Mouse (Mus musculus) hematopoietic stem cell, adult 5-6 weeks (primary cell): Measurements from ENCODE around the gene Fam234b. TPM values are rescaled to one million over a fixed set of nuclear protein-coding genes. Genes with fewer than 3 reads are reported as not detected.

Experiments used
- ATAC-seq, 2 experiments: fragments of 125-278 bp in 1 of 2; replicated peaks in 1 of 2; 2 replicates each; pipeline ENCODE4 v1.8.0; 2016 to 2017; ENCODE audit warnings: inconsistent platforms in 2 of 2, mild to moderate bottlenecking in 2 of 2, moderate number of reproducible peaks in 2 of 2, low read depth in 1 of 2, moderate TSS enrichment in 1 of 2; ENCODE audit not compliant: low FRiP score in 2 of 2, poor library complexity in 2 of 2, severe bottlenecking in 2 of 2, insufficient read depth in 1 of 2, low TSS enrichment in 1 of 2
- total RNA-seq: library from RNA; stranded (forward); fragments of 172-1452, 232-1000 nt; gene quantifications from 2 replicates; pipeline ENCODE4 v1.2.3, GENCODE M21; 2017

Fam234b gene
- total RNA-seq, 1 experiment from 2014 or later: 15.5 TPM

DNA sequence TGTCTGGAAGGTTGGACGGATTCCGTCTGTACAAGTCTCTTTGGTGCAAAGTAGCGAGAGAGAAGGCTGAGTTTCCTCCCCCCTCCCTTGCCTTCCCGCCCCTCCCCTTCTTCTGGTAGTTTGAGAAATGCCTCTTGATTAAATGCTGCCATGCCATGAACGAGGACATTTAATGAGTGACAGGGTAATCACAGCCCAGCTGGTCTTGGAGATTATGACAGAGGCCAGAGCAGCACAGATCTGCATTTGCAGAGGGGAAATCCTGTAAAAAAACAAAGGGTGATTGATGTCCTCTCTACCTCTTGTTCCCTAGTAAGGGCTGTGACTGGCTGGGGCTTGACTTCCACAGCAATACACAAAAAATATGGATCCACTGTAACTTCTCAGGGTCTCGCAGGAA lies 50.1 kb downstream of the Fam234b start:
- no peak for ATAC-seq

DNA sequence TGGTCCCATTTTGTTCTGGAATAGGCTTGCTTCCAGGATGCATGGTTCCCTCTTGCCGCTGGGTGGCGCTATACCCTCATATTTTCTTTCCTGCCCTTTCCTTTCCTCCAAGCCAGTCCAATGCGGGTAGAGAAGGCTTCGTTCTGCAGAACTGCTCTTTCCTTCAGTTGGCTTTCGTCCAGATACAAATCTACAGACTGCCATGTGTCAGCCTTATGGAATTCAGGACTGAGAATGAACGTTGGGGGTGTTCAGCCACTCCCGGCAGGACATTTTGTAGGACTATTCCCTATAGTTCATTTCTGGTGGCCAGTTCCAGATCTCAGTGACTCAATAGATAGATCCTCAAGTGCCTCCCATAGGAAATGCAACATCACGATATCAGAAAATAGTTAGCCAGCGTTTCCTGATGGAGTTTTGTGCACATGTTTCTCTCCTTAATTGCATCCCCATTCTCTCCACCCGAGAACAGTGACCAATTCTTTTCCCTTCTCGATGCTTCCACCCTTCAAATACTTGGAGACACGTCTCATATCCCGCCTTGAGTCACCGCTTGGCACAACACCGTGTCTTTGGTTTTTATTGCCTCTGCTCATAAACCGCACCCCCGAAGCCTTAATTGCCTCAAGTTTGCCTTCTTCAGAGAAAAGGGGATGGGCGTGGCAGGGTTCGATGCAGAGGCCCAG lies 52.2 kb downstream of the Fam234b start:
- ATAC-seq: peak in 1 of 2 experiments; percentile 51; a peak in 1 of 4 replicates

DNA sequence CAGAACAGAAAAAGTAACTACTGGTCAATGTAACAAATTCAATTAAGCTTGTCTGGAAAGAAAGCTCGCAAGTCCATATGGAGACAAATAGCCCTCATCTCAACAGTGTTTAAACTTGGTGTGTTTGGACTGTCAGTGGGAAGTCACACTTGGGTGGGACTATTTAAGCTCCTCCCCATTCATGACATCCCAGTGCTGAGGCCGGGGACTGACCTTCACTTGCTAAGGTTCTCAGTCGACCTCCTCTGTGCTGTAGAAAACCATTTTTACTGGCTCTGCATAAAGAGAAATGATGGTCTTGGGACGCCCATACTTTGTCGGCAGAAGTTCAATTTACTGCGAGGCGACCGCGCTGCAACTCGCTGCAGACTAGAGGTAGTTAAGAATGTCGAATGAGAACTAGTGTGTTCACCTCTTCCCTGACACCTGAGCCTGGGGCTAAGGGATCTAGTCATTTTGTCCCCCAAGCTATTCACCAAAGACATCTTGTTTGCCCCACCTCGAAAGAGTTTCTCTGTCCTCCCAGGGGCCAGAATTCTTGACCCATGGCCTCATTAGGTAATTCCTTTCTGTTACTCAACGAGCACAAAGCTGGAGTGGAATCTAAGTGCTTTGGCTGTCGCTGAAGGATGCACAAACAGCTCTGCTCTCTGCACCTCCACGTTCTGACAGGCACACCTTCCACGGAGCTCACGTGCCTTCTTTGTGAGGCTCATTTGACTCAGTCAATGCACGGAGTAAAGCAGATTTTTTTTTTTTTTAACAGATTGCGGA lies 53.3 kb downstream of the Fam234b start:
- ATAC-seq: no peak

DNA sequence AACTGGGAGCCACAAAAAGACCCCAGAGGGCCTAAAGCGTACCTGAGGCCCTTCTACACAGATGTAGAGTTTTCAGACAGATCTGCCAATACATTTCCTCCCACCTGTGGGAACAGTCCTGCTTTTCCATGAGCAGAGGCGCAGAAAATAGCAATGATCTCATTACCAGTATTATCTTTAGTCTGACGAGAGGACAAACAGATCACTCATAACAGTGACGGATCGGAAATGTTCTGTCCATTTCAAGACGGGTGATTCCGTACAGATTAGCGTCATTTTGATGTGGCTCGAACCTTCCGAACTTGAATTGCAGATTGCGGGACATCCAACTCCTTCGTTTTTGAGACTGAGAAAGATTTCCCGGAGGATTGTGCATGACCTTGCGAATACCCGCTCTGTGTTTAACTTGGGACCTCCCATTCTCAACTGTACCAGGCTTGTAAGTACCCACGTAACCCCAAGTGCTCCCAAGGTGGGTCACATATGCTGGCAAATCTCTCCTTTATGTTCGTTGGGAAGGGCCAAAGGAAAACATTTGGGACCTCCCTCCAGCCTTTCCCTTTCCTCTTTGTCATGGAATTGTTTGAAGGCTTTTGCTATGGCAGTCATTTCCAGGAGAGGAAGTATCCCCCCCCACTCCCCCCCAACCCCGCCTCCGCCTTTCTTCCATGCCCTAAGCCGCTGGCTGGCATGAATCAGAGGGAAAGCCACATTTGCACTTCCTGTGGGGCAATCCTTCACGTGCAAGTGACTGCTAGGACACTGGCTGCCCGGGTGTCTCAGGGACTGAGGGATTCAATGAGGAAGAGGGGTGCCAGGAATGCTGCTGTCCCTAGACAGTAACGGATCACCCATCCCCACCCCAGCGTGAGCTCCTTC lies 54.3 kb downstream of the Fam234b start:
- peak; percentile 13 to 60; a peak in 3 of 4 replicates for ATAC-seq

DNA sequence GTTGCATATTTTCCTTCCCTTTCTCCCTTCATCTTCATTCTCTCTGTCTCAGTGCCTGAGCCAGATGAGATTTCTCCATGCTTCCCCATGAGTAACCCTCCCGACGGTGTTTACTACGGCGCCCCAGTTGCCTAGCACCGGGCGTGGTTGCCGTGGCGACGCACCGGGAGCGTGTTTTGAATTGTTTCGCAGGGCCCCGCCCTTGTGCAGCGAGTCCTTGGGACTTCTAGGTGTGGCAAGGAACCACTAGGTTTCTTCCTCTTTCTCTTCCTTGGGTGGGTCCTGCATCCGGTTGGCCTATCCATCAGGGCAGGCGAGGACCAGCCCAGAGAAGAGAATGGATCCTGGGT lies 54.9 kb downstream of the Fam234b start:
- peak; percentile 86 to 88 for ATAC-seq

DNA sequence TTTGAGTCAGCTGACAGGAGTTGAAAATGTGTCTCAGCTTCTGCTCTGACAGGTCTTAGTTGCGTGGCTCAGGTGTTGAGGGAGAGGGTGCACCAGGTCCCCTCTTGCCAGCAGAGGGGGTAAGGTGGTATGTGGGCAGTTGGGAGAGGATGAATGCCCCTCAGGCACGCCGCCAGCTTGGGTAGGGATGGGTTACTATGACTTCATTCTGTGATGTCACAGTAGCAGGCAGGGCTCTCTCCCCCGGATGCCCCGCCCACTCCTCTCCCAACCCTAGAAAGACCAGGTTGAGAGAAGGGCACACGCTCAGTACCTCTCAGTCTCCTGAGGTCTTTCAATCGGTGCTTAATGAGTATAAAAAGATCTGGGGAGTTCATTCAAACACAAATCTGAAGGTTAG lies 56.4 kb downstream of the Fam234b start, which contains the start of gene Gsg1:
Gsg1 (minus strand) TSS at position 199 of the 400 bp plus-strand sequence.
- no peak for ATAC-seq

DNA sequence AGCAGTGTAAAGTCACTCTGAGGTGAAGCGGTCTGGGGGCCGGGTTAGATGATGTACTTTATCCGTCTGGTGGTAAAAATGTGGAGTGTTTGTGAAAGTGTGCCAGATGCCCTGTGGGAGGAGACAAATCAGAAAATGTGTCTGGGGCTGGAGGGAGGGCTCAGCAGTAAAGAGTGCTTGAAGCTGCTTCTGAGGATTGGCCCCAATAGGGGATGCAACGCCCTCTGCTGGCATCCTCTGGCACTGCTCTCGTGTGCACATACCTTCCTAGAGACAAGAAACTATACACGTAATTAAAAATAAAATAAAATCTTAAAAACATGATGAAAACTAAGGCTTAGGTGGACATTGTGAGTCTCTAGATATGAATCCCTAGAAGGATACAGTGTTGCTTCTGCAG lies 62.7 kb downstream of the Fam234b start:
- no peak for ATAC-seq

DNA sequence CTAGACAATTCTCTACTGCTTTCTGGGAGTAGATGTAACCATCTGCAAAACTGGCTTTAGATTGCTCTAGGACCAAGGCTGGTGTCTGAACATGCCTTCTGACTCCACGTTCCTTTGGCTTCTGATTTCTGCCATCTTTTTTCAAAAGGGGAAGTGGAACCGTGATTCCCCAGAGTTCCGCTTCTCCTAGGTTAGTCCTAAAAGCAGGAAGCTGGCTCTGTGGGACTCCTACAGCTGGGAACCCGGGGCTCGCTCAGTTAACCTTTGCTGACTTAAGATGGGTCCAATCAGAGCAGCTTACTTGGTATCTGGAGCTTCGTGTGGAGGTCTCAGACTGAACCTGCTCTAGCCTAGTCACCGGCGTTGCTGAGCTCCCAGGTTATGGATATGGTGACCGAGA lies 63.3 kb downstream of the Fam234b start:
- ATAC-seq: no peak

DNA sequence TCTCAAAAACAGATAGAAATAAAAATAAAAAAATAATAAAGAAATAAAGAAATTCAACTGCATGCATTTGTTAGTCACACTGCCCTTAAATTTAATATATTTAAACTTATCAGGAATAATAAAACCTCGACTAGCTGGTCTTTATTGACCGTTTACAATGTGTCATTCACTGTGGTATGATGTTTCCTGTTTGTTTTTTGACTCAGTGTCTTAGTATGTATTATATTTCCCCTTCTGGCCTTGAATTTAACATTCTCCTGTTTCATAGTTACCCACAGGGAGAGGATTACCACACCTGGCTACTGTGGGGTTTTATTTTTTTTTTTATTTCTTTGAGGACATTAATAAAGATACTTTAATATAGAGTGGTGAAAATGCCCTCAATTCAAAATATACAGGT lies 64.8 kb downstream of the Fam234b start:
- ATAC-seq: no peak

DNA sequence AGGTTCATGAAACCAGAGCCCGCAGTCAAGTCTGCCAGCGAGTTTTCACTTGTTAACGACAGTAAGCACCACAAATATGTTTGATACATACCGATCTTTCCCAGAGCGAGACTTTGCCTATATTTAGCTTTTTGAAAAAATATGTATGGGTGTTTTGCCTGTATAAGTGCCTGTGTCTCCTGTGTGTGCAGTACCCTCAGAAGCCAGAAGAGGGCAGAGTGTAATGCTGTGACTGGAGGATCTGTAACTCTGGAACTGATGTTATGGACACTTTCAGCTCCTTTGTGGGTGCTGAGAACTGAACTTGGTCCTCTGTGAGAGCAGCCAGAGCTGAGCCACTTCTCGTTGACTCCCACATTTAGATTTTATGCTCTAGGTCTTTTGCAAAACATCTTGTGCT lies 66.4 kb downstream of the Fam234b start:
- no peak for ATAC-seq

DNA sequence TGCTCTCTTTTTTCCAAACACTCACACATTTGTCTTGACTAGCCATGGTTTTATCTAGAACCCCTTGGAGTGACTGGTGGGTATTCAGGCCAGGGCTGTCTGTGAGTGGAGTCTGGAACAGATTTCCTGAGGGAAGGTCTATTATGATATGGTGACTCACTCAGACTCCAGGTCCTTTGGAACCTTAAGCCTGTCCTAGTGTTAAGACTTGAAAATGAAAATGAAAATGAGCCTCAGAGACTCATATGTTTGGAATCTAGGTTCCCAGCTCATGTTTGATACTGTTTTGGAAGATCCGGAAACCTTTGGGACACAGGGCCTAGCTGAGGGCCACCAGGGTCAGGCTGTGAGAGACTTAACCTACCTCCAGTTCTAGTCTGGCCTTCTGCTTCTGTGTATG lies 68.3 kb downstream of the Fam234b start:
- no peak for ATAC-seq

DNA sequence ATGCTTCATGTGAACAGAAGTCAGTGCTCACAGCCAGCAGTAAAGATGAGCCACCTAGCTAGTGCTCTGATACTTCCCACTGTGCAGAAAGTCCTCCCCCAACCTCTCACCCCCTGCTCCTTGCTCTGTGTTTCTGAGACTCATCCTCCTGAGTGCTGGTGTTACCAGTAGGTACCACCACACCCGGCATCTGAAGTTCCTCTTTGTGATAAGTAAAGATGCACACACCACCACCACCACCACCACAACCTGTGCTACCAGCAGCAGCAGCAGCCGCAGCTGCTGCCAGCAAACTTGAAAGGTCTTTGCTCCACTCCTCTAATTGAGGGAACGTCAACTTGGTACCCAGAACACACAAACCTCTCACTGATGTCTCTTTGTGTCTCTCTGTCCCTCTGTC lies 69.4 kb downstream of the Fam234b start:
- peak; percentile 53 to 75; a peak in 2 of 4 replicates for ATAC-seq

DNA sequence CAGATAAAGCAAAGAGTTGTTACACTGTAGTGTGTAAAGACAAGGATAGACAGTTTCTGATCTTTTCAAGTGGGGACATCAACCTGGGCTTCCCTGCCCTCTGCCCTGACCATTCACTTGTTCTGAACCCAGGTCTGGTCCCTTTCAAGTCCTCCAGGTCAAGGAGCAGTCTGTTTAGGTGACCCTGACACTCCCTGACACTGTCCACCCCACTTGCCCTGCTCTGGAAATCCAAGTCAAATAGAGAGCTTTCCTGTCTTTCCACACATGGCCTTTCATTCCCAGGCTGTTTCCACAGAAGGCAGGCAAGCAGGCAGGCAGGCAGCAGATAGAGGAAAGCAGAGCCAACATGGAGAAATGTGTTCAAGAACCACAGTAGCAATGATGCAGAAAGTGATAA lies 70.6 kb downstream of the Fam234b start:
- no peak for ATAC-seq

DNA sequence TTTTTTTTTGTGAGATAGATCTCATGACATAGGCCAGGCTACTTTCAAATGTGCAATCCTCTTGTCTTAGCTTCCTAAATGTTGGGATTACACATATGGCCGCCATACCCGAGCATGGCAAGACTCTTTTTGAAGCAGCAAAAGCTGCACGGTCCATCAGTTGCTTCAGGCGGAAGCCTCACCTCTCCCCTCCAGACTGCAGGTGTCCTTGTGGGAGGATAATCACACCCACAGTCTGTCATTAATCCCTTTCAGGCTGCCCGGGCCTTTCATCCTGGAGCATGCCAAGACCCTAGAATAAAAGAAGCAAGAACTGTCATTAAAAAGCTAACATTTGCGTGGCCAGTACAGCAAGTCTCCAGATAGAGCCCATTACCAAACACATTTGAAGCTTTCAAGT lies 71.8 kb downstream of the Fam234b start:
- ATAC-seq: no peak

DNA sequence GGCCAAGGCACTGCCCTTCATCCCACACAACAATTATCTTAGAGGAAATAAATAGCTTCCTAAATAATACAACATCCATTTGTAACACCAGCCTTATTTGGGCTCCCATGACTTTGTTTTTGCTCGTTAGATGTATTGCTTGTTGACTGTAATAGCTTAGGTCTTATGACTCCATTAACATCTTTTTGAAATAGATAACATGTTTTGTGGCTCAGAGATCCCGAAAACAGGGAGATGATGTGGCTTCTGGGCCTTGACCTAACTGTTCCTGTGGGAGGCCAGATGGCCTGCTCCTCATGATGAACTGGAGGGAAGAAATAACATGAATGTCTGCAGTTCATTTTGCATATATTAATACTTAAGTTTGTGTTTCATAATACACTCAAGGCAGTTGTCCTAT lies 74.0 kb downstream of the Fam234b start:
- no peak for ATAC-seq

DNA sequence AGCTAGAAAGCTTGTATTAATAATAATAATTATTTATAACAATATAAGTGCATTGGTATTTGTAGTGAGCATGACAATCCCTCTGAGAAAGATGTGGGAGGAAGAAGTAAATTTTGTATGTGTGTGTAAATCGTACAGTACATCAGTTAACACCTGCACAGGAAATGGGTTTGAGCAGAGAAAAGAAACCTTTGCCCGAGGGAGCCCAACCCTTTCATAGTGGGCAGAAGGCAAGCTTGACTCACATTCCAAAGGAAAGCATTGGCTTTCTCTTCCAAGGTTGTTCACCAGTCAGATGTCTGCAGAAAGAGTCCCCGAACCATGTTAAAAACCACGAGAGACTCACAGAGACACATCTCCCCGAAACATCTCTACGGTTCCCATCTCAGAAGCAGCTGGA lies 75.3 kb downstream of the Fam234b start:
- no peak for ATAC-seq

DNA sequence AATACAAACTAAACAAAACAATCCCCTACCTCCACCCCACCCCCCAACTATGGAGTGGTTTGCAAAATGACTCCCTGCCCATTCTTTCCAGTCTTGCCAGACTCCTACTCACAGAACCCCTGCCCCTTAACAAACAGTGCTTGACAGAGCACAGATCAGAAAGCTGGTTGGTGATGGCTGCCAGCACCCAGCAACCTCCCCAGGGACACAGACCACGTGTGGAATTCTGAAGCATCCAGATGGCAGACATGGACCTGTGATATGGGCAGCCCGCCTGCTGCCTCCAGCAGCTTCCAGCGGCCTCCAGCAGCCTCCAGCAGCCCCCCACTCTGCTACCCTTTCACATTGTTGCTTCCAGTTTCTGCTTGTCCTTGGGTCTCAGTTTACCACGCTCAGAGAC lies 77.5 kb downstream of the Fam234b start:
- no peak for ATAC-seq
